Mouse (Mus musculus) hindbrain, embryonic 11.5 days (tissue): Measurements from ENCODE around the gene Ripor3. TPM values are rescaled to one million over a fixed set of nuclear protein-coding genes. Genes with fewer than 3 reads are reported as not detected.

Experiments
- ATAC-seq: fragments of 200-750 bp; cut with Nextera tagmentation; 2 replicates; pipeline ENCODE4 v1.8.0; 2017; ENCODE audit warnings: mild to moderate bottlenecking, moderate TSS enrichment, moderate library complexity; ENCODE audit not compliant: low FRiP score
- DNase-seq: peaks from one replicate; pipeline ENCODE4 v3.0.0-alpha.2; 2015; ENCODE audit warnings: low spot score
- H3K27ac ChIP-seq: fragments of 300-500 bp; sonication (generic); 2 replicates; pipeline ENCODE4 v1.5.1; 2014; ENCODE audit warnings: mild to moderate bottlenecking, low read depth, low read length
- H3K27me3 ChIP-seq: fragments of 300-500 bp; sonication (generic); 2 replicates; pipeline ENCODE4 v1.6.1; 2014; ENCODE audit warnings: mild to moderate bottlenecking, low read length, moderate library complexity, mixed read lengths; ENCODE audit not compliant: control insufficient read depth, insufficient read depth
- H3K36me3 ChIP-seq: fragments of 300-500 bp; sonication (generic); 2 replicates; pipeline ENCODE4 v1.6.1; 2014; ENCODE audit warnings: mild to moderate bottlenecking, low read length, moderate library complexity, mixed read lengths; ENCODE audit not compliant: control insufficient read depth, insufficient read depth
- H3K4me1 ChIP-seq: fragments of 300-500 bp; sonication (generic); replicated peaks from 2 replicates; pipeline ENCODE4 v1.6.1; 2014; ENCODE audit warnings: low read length, mixed read lengths; ENCODE audit not compliant: control insufficient read depth, insufficient read depth
- H3K4me2 ChIP-seq: fragments of 300-500 bp; sonication (generic); replicated peaks from 2 replicates; pipeline ENCODE4 v1.6.1; 2014; ENCODE audit warnings: mild to moderate bottlenecking, low read depth, low read length
- H3K4me3 ChIP-seq: fragments of 300-500 bp; sonication (generic); 2 replicates; pipeline ENCODE4 v1.5.1; 2014; ENCODE audit warnings: low read depth, low read length
- H3K9ac ChIP-seq: fragments of 300-500 bp; sonication (generic); 2 replicates; pipeline ENCODE4 v1.6.1; 2014; ENCODE audit warnings: low read depth, low read length
- H3K9me3 ChIP-seq: fragments of 300-500 bp; sonication (generic); 2 replicates; pipeline ENCODE4 v1.6.1; 2016; ENCODE audit warnings: low read length; ENCODE audit not compliant: control insufficient read depth
- WGBS: fragments of 180-500 bp; shearing (Covaris S2); extraction: QIAGEN DNeasy Blood & Tissue Kit; methylation state at CpG from one replicate; pipeline ENCODE4 v1.1.7; 2014; 5-methylcytosine and 5-hydroxymethylcytosine counted together
- polyA plus RNA-seq: library from polyadenylated mRNA; unstranded; fragments of >200 nt; fragmentation: Nextera tagmentation; extraction: Ambion mirVana; gene quantifications from 2 replicates; pipeline ENCODE4 v1.2.1, GENCODE M21; 2014

Ripor3 gene
- polyA plus RNA-seq, 1 experiment from 2014 or later = 0.69 TPM

GRCm38 (mm10) chr2:167933397-167933796 lies 77.0 kb downstream of the Ripor3 start:
- H3K36me3 ChIP-seq = no peaks in the 10 kb centered on the region
- H3K9ac ChIP-seq = peak overlapping the region; percentile 91; the same call in 1 of the 2 replicates
- no peaks in the 10 kb centered on the region for H3K27me3 ChIP-seq
- DNase-seq = no peak
- H3K4me1 ChIP-seq = peaks cover 6% of the 10 kb centered on the region; the same call in 1 of the 2 replicates
- H3K27ac ChIP-seq = no peak overlapping the region
- 56% methylated on average over 7 of the region's 7 CpGs for WGBS
- H3K9me3 ChIP-seq = no peaks in the 10 kb centered on the region
- peak overlapping the region; percentile 86 for H3K4me3 ChIP-seq
- ATAC-seq = no peak
- H3K4me2 ChIP-seq = peak overlapping the region; percentile 68

DNA sequence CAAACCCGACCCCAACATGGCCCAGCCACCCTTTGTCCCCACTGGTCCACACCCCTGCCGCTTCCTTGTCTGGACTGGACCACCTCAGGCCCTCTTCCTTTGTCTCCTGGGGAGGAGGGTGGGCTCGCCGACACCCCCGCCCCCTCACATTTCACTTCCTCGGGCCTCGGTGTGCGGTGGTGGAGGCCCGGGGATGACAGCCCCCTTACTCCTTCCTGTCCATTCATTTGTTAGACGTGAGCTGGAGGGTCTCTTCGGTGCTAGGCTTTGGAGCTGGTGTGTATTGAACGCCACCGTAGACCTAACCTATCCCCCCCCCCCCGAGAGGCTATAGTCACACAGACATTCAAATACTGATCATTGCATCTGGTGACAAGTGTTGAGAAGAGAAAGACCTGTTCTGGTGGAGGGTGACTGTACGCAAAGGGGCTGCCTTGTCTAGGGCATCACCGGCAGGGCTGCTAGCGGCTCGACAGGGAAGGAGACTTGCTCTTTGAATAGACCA lies 77.6 kb downstream of the Ripor3 start:
- peak overlapping the region; percentile 86 for H3K4me3 ChIP-seq
- peak; percentile 84 for ATAC-seq
- 0% methylated on average over 18 of the region's 18 CpGs for WGBS
- H3K27ac ChIP-seq = peak overlapping the region; percentile 56
- H3K9ac ChIP-seq = peak overlapping the region; percentile 91
- no peaks in the 10 kb centered on the region for H3K36me3 ChIP-seq
- no peaks in the 10 kb centered on the region for H3K9me3 ChIP-seq
- H3K4me1 ChIP-seq = peaks cover 6% of the 10 kb centered on the region; the same call in 1 of the 2 replicates
- H3K4me2 ChIP-seq = peak overlapping the region; percentile 68
- peak; percentile 38 for DNase-seq
- H3K27me3 ChIP-seq = no peaks in the 10 kb centered on the region

DNA sequence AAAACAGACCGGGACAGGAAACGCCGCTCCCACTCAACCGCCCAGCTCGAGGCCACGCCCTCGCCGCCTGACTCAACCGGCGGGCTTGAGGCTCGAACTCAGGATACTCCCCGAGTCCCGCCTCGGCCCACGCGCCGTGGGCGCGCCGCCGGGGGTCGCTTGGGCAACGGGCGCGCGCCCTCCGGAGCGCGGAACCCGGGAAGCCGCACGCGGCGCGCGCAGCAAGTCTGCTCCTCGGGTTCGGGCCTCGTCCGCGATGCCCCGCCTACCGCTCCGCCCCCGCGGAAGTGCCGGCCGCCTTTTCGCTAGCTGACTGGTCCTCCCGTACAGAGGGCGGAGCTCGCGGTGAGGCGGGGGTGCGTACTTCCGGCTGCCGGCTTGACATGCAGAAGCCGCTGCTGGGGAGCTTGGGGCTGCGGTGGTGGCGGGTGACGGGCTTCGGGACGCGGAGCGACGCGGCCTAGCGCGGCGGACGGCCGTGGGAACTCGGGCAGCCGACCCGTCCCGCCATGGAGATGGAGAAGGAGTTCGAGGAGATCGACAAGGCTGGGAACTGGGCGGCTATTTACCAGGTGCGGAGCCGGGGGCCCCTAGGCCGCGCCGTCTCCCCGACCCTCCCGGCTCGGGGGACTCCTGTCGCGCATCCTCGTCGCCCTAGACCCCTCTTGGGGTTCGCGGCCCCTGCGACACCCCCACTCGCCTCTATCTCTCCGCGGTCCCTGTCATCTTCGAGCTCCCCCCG lies 78.3 kb downstream of the Ripor3 start, which contains the start of gene Ptpn1:
TSS of gene Ptpn1 (plus strand) at position 73 of the 742 bp plus-strand sequence.
- H3K9me3 ChIP-seq = no peaks in the 10 kb centered on the region
- H3K36me3 ChIP-seq = no peaks in the 10 kb centered on the region
- H3K27me3 ChIP-seq = no peaks in the 10 kb centered on the region
- H3K27ac ChIP-seq = peak within 1 kb of the TSS; percentile 56
- peak within 1 kb of the TSS; percentile 86 for H3K4me3 ChIP-seq
- DNase-seq (peak; percentile 95), ATAC-seq (peak; percentile 95)
- H3K4me2 ChIP-seq = peak within 1 kb of the TSS; percentile 68
- H3K4me1 ChIP-seq = peaks cover 6% of the 10 kb centered on the region; the same call in 1 of the 2 replicates
- WGBS = under 1% methylated on average over 81 of the region's 99 CpGs
- H3K9ac ChIP-seq = peak within 1 kb of the TSS; percentile 91

- H3K9me3 ChIP-seq = no peaks in the 10 kb centered on the region
- ATAC-seq (no peak), DNase-seq (no peak)
- H3K4me2 ChIP-seq = no peak overlapping the region
- H3K36me3 ChIP-seq = no peaks in the 10 kb centered on the region
- no peaks in the 10 kb centered on the region for H3K27me3 ChIP-seq
- H3K27ac ChIP-seq = no peak overlapping the region
- peaks cover 3% of the 10 kb centered on the region; the same call in 1 of the 2 replicates for H3K4me1 ChIP-seq
- H3K9ac ChIP-seq = no peak overlapping the region
- 92% methylated on average over 3 of the region's 3 CpGs for WGBS
- H3K4me3 ChIP-seq = no peak overlapping the region
Measured at GRCm38 (mm10) chr2:167930975-167931374, 79.4 kb downstream of the Ripor3 start.

Other genes with a start within 250 kb of the Ripor3 start
- 81.9 and 90.3 TPM in 2 replicates for gene Ptpn1, start 78.6 kb downstream of the Ripor3 start, polyA plus RNA-seq
- gene Pard6b, start 70.4 kb upstream of the Ripor3 start, polyA plus RNA-seq = 7.1 and 7.5 TPM in 2 replicates
- gene Adnp, start 196.5 kb upstream of the Ripor3 start, polyA plus RNA-seq = 2.8 and 8.5 TPM in 2 replicates
- 24.0 and 31.3 TPM in 2 replicates for gene Gm20716, start 219.7 kb upstream of the Ripor3 start, polyA plus RNA-seq
- gene Dpm1, start 220.0 kb upstream of the Ripor3 start, polyA plus RNA-seq = 60.4 and 65.1 TPM in 2 replicates
- 8.5 and 8.8 TPM in 2 replicates for gene Mocs3, start 220.0 kb upstream of the Ripor3 start, polyA plus RNA-seq